Mouse (Mus musculus): Measurements from ENCODE around the gene Dgkb. TPM values are rescaled to one million over a fixed set of nuclear protein-coding genes. Genes with fewer than 3 reads are reported as not detected.

Gene Dgkb
- polyA plus RNA-seq, 2 experiments = 0.03 TPM; not detected in 1

- DNase-seq (ENCODE audit: low read depth in 3 of 3, low spot score in 3 of 3) (no peak), ATAC-seq (ENCODE audit: insufficient read depth) (no peak)
- no peak overlapping the region for H3K4me3 ChIP-seq (ENCODE audit: insufficient read depth in 1 of 2, low read depth in 2 of 2, low read length in 2 of 2)
- H3K4me2 ChIP-seq (ENCODE audit: low read depth) = no peak overlapping the region
- no peak overlapping the region for H3K9ac ChIP-seq (replicated peaks)
- H3K9me3 ChIP-seq (ENCODE audit: control insufficient read depth, low read length) = no peaks in the 10 kb centered on the region
- H3K27ac ChIP-seq = no peak overlapping the region
- no peaks in the 10 kb centered on the region for H3K27me3 ChIP-seq (ENCODE audit: control insufficient read depth, insufficient read depth, low read length)
- no peaks in the 10 kb centered on the region for H3K4me1 ChIP-seq (replicated peaks; ENCODE audit: control insufficient read depth in 2 of 2, insufficient read depth in 2 of 2, low read length in 1 of 2)
- H3K36me3 ChIP-seq (replicated peaks; ENCODE audit: control insufficient read depth, insufficient read depth, low read depth) = no peaks in the 10 kb centered on the region
- TF ChIP-seq CTCF (IDR thresholded peaks at IDR 0.05; ENCODE audit: low read depth) (no peak), EP300 (IDR thresholded peaks at IDR 0.05; ENCODE audit: low read depth) (no peak)
Observed at GRCm38 (mm10) chr12:38140039-38140438, 322.5 kb downstream of the Dgkb start.

- Histone ChIP-seq H3K27me3 (ENCODE audit: control insufficient read depth, insufficient read depth, low read length) (no peaks in the 10 kb centered on the region), H3K4me3 (ENCODE audit: insufficient read depth in 1 of 2, low read depth in 2 of 2, low read length in 2 of 2) (no peak overlapping the region), H3K4me1 (replicated peaks; ENCODE audit: control insufficient read depth in 2 of 2, insufficient read depth in 2 of 2, low read length in 1 of 2) (no peaks in the 10 kb centered on the region), H3K4me2 (ENCODE audit: low read depth) (no peak overlapping the region), H3K36me3 (replicated peaks; ENCODE audit: control insufficient read depth, insufficient read depth, low read depth) (no peaks in the 10 kb centered on the region), H3K9ac (replicated peaks) (no peak overlapping the region), H3K27ac (no peak overlapping the region), H3K9me3 (ENCODE audit: control insufficient read depth, low read length) (no peaks in the 10 kb centered on the region)
- TF ChIP-seq EP300 (IDR thresholded peaks at IDR 0.05; ENCODE audit: low read depth) (no peak), CTCF (IDR thresholded peaks at IDR 0.05; ENCODE audit: low read depth) (no peak)
- ATAC-seq (ENCODE audit: insufficient read depth) = no peak
- DNase-seq (ENCODE audit: low read depth in 3 of 3, low spot score in 3 of 3) = no peak
- WGBS (ENCODE audit: insufficient replicate concordance) = 50% methylated on average over 1 of the region's 1 CpGs
Observed at GRCm38 (mm10) chr12:38232665-38233064, 415.1 kb downstream of the Dgkb start.

GRCm38 (mm10) chr12:38268856-38269255, 451.3 kb downstream of the Dgkb start:
- H3K4me1 ChIP-seq (replicated peaks; ENCODE audit: control insufficient read depth in 2 of 2, insufficient read depth in 2 of 2, low read length in 1 of 2) = no peaks in the 10 kb centered on the region
- no peak for TF ChIP-seq CTCF (IDR thresholded peaks at IDR 0.05; ENCODE audit: low read depth)
- TF ChIP-seq EP300 (IDR thresholded peaks at IDR 0.05; ENCODE audit: low read depth) = no peak
- no peak overlapping the region for H3K4me2 ChIP-seq (ENCODE audit: low read depth)
- ATAC-seq (ENCODE audit: insufficient read depth) = no peak
- no peak overlapping the region for H3K27ac ChIP-seq
- H3K4me3 ChIP-seq (ENCODE audit: insufficient read depth in 1 of 2, low read depth in 2 of 2, low read length in 2 of 2) = no peak overlapping the region
- H3K9ac ChIP-seq (replicated peaks) = no peak overlapping the region
- H3K27me3 ChIP-seq (ENCODE audit: control insufficient read depth, insufficient read depth, low read length) = no peaks in the 10 kb centered on the region
- no peaks in the 10 kb centered on the region for H3K9me3 ChIP-seq (ENCODE audit: control insufficient read depth, low read length)
- no peaks in the 10 kb centered on the region for H3K36me3 ChIP-seq (replicated peaks; ENCODE audit: control insufficient read depth, insufficient read depth, low read depth)
- no peak for DNase-seq (ENCODE audit: low read depth in 3 of 3, low spot score in 3 of 3)

- Histone ChIP-seq H3K27ac (no peak overlapping the region), H3K4me2 (ENCODE audit: low read depth) (no peak overlapping the region), H3K4me1 (replicated peaks; ENCODE audit: control insufficient read depth in 2 of 2, insufficient read depth in 2 of 2, low read length in 1 of 2) (no peaks in the 10 kb centered on the region), H3K9ac (replicated peaks) (no peak overlapping the region), H3K36me3 (replicated peaks; ENCODE audit: control insufficient read depth, insufficient read depth, low read depth) (no peaks in the 10 kb centered on the region), H3K9me3 (ENCODE audit: control insufficient read depth, low read length) (no peaks in the 10 kb centered on the region), H3K27me3 (ENCODE audit: control insufficient read depth, insufficient read depth, low read length) (no peaks in the 10 kb centered on the region), H3K4me3 (ENCODE audit: insufficient read depth in 1 of 2, low read depth in 2 of 2, low read length in 2 of 2) (no peak overlapping the region)
- 59% methylated on average over 1 of the region's 1 CpGs for WGBS (ENCODE audit: insufficient replicate concordance)
- DNase-seq (ENCODE audit: low read depth in 3 of 3, low spot score in 3 of 3) (no peak), ATAC-seq (ENCODE audit: insufficient read depth) (no peak)
- TF ChIP-seq CTCF (IDR thresholded peaks at IDR 0.05; ENCODE audit: low read depth) = no peak
- TF ChIP-seq EP300 (IDR thresholded peaks at IDR 0.05; ENCODE audit: low read depth) = no peak
Observed at GRCm38 (mm10) chr12:38301497-38301896, 484.0 kb downstream of the Dgkb start.

GRCm38 (mm10) chr12:38303841-38304240, 486.3 kb downstream of the Dgkb start:
- no peak overlapping the region for H3K4me2 ChIP-seq (ENCODE audit: low read depth)
- ATAC-seq (ENCODE audit: insufficient read depth) (no peak), DNase-seq (ENCODE audit: low read depth in 3 of 3, low spot score in 3 of 3) (no peak)
- H3K27me3 ChIP-seq (ENCODE audit: control insufficient read depth, insufficient read depth, low read length) = no peaks in the 10 kb centered on the region
- H3K9ac ChIP-seq (replicated peaks) = no peak overlapping the region
- 57% methylated on average over 3 of the region's 3 CpGs for whole genome bisulfite sequencing (ENCODE audit: insufficient replicate concordance)
- H3K4me3 ChIP-seq (ENCODE audit: insufficient read depth in 1 of 2, low read depth in 2 of 2, low read length in 2 of 2) = no peak overlapping the region
- no peaks in the 10 kb centered on the region for H3K9me3 ChIP-seq (ENCODE audit: control insufficient read depth, low read length)
- H3K36me3 ChIP-seq (replicated peaks; ENCODE audit: control insufficient read depth, insufficient read depth, low read depth) = no peaks in the 10 kb centered on the region
- TF ChIP-seq EP300 (IDR thresholded peaks at IDR 0.05; ENCODE audit: low read depth) (no peak), CTCF (IDR thresholded peaks at IDR 0.05; ENCODE audit: low read depth) (no peak)
- H3K4me1 ChIP-seq (replicated peaks; ENCODE audit: control insufficient read depth in 2 of 2, insufficient read depth in 2 of 2, low read length in 1 of 2) = no peaks in the 10 kb centered on the region
- no peak overlapping the region for H3K27ac ChIP-seq

GRCm38 (mm10) chr12:38304245-38304644, 486.7 kb downstream of the Dgkb start:
- no peaks in the 10 kb centered on the region for H3K9me3 ChIP-seq (ENCODE audit: control insufficient read depth, low read length)
- H3K4me3 ChIP-seq (ENCODE audit: insufficient read depth in 1 of 2, low read depth in 2 of 2, low read length in 2 of 2) = no peak overlapping the region
- H3K4me1 ChIP-seq (replicated peaks; ENCODE audit: control insufficient read depth in 2 of 2, insufficient read depth in 2 of 2, low read length in 1 of 2) = no peaks in the 10 kb centered on the region
- 65% methylated on average over 3 of the region's 3 CpGs for WGBS (ENCODE audit: insufficient replicate concordance)
- H3K9ac ChIP-seq (replicated peaks) = no peak overlapping the region
- no peak for ATAC-seq (ENCODE audit: insufficient read depth)
- no peak overlapping the region for H3K27ac ChIP-seq
- DNase-seq (ENCODE audit: low read depth in 3 of 3, low spot score in 3 of 3) = no peak
- no peaks in the 10 kb centered on the region for H3K27me3 ChIP-seq (ENCODE audit: control insufficient read depth, insufficient read depth, low read length)
- H3K4me2 ChIP-seq (ENCODE audit: low read depth) = no peak overlapping the region
- no peaks in the 10 kb centered on the region for H3K36me3 ChIP-seq (replicated peaks; ENCODE audit: control insufficient read depth, insufficient read depth, low read depth)
- TF ChIP-seq CTCF (IDR thresholded peaks at IDR 0.05; ENCODE audit: low read depth) = no peak
- no peak for TF ChIP-seq EP300 (IDR thresholded peaks at IDR 0.05; ENCODE audit: low read depth)

All from liver, embryonic 14.5 days (tissue).